Mouse (Mus musculus): ENCODE measurements around the gene Lrrfip2.

DNA sequence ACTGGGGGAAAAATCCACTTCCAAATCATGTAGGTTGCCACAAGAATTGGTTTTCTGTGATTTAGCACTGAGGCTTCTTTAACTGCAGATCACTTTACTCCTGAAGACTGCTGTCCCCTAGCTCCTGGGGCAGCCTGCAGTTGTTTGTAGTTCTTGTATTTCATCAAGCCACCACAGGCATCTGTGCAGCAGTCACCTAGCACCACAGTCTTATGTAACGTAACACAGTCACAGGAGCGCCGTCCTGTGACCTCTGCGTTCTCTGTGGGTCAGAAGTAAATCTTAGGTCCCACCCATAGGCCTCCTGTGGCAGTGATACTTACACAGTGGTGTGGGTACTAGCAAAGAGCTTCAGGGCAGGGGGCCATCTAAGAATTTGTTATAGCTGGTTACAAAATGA lies 10.4 kb downstream of the Lrrfip2 start:
- no peak for TF ChIP-seq POLR2A (IDR thresholded peaks at IDR 0.05; ENCODE audit: extremely low read depth, insufficient read depth, low read length)
- no peak for TF ChIP-seq CTCF (IDR thresholded peaks at IDR 0.05; ENCODE audit: low read depth, low read length)

Measured in liver, adult 2 months (tissue).